Mouse (Mus musculus): Measurements from ENCODE around the gene Col6a2.

The Col6a2 gene

DNA sequence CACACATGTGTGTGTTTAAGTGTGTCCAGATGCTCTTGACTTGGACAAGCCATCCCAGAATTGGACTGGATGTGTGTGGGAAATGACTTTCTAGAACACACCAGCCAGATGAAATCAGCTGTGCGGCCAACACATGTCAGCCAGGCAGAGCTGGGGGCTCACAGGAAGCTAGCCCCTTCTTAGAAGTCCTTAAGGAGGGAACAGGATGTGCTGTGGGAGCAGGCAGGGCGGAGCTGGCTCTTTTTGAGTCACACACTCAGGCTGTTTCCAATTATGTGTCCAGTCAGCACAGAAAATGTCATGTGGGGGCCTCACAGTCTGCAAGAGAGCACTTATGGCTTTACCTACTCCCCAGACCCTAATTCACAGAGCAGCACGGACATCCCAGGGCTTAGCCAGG lies 12.6 kb upstream of the Col6a2 start:
- in situ Hi-C loops (cut with MboI): no loop called here

DNA sequence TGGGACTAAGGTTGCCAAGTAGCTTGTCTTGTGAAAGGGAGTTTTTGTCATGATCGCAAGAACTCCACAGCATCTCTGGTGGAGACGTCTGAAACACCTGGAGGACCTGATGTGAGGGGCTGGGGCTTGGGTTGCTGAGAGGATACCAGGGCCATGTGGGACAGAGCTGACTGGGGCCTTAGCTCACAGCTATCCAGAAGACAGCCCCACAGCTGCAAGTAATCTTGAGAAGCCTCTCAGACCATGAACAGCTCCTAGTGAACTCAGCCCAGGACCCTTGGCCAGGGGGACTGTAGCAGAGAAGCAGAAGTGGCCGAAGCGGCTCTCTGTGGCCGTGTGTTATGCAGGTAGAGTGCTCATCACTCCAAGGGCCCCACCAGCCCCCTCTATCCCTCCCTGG lies 11.2 kb upstream of the Col6a2 start:
- in situ Hi-C loops (cut with MboI): no loop called here

DNA sequence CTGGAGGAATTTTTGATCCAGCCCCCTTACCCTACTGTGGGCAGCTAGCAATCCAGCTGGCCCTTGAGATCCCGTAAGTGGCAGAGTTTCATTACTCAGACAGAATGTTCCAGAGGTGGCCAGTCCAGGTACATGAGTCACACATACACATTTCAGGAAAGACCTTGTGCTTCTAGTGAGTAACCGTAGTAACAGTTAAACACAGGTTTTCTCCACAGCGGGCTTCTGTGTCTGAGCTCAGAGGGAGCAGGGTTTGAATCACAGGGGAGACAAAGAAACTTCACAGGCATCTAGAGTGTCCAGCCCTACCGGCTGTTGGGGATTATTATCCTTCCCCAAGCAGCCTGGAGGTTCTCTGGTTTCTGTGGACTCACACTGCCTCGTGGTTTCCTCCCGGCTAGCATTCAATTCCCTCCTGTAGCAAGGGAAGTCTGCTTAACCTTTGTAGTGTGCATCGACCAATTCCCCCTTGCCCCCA lies 10.7 kb upstream of the Col6a2 start:
- in situ Hi-C loops (cut with MboI): no loop called here

DNA sequence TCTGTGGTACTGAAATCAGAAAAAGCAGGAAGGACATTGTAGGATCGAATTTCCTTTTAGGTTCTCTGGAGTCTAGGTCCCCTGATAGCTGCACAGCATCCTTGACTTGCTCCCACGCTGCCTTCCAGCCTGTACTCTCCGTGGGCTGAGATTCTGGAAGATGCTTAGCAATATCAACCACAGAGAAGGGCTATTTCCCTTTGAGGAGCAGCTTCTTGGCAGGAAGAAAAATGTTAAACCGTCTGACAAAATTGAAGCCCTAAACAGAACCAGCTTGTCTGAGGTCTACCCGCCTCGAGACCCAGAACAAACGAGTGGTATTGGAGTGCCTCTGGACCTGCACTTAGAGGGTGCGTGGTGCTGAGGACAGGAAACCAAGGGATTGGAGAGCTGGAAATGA lies 9.2 kb upstream of the Col6a2 start:
- in situ Hi-C loops (cut with MboI): no loop called here

DNA sequence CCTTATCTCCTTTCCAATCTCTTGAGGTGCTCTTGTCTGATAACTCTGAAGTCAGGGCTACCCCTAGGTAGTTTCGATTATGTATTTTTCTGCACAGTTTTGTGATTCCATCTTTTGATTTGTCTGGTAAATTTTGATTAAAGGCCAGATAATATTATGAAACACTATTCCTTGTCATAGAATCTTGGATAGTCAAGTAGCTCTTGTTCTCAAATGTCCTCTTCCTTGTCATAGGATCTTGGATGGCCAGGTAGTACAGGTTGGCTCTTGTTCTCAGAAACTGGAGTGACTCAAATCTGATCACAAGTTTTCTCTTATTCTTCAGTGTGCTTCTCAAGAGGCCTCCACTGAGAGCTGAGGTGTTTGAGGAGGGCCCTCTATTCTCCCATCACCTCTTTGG lies 7.2 kb upstream of the Col6a2 start:
- in situ Hi-C loops (cut with MboI): no loop called here

DNA sequence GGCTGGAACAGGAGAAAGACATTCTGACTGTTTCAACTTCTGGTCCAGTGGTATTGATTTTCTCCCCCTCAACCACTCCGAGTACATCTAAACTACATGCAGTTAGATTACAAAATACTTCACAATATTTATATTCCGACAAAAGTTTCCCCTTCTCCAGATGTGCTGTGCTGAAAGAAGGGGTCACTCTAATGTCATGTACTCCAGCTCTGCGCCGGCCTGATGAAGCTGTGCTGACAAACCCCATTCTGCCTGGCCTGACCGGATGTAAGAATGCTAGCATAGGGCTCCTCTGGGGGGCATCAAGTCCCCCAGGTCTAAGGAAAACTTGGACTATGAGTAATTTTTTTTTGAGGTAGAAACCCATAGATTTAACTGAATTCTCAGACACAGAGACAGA lies 4.3 kb upstream of the Col6a2 start:
- in situ Hi-C loops (cut with MboI): no loop called here

DNA sequence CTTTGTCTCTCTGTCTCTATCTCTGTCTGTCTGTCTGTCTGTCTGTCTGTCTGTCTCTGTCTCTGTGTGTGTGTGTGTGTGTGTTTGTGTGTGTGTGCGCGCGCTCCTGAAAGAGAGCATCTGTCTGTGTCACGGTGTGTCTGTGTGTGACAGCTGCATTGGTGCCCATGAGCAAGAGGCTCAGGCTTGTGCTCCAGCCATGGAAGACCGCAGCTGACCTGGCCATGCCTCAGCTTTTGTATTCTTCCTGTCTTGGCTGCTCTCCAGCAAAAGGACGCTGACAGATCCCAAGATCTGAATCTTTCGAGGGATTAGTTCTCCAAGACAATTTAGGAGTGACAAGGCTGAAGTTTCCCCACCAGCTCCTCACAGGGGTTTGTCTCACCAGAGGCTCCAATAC lies 1.5 kb upstream of the Col6a2 start:
- in situ Hi-C loops (cut with MboI): no loop called here

DNA sequence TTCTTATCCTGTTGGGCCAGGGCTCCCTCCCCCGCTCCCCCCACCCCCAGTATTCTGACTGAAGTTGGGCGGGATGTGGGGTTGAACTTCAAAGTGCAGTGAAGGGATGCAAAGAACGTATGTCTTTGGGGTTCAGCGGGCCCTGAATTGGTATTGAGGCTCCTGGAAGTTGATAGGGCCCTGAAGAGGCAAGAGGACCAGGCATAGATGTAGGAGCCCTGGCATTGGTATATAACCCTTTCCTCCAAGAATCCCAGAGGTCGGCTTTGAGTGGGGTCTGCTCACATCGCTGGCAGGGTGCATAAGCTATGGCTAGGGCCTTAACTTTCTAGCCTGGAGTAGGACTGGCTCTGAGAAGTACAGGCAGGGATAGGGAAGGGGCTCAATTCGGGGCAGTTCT lies 304 bp upstream of the Col6a2 start:
- in situ Hi-C loops (cut with MboI): no loop called here

DNA sequence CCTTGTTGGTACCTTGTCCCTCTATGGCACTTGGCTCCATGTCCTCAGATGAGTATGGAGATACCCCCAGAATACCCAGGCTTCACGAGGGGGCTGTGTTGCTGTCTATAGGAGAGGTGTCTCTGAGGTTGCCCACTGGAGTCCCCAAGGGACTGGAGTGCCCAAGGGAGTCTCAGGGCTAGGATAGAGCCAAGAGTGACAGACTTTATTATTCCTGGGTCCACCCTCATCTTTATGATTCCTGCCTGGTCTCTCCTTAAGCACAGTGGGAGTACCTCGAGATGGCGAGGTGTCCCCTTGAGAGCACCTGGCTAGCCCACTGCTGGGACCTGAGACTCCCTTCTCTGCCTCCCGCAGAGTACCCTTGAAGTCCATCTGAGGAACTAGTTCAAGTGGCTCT lies 1.0 kb downstream of the Col6a2 start:
- in situ Hi-C loops (cut with MboI): no loop called here

DNA sequence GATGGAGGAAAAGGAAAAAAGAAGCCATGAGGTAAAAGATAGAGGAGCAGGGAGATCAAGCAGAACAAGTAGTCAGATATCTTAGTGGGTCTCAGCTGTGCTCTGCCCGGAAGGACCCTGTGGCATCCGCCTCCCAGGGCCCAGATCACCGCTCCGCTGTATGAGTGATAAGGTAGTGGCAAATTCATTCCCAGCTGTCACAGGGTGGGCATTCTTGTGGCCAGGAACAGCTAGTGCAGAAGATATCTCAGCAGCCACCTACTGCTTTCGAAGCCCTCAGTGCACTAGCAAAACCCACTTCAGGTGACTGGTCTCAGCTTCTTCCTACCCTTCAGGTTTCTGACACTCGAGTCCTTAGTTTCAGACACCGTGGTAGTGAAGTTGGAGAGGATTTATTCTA lies 11.0 kb downstream of the Col6a2 start:
- in situ Hi-C loops (cut with MboI): no loop called here

DNA sequence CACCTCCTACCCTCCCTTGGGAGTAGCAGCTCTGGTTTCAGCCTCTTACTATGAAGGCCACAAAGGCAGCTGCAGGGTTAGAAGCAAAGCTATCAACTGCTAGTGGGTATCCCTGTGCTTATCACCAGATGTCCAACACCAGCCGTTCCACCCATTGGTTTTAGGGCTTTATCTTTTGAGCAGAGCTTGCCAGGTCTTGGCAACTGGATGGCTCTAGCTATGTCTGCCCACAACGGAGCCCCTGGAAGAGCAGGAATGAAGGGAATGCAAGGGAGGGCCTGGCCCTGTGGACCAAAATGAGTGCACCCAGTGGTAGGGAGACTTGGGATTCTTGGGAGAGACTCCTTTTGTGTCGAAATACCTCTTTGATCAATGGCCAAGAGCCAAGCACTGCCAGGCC lies 20.7 kb downstream of the Col6a2 start:
- in situ Hi-C loops (cut with MboI): no loop called here

DNA sequence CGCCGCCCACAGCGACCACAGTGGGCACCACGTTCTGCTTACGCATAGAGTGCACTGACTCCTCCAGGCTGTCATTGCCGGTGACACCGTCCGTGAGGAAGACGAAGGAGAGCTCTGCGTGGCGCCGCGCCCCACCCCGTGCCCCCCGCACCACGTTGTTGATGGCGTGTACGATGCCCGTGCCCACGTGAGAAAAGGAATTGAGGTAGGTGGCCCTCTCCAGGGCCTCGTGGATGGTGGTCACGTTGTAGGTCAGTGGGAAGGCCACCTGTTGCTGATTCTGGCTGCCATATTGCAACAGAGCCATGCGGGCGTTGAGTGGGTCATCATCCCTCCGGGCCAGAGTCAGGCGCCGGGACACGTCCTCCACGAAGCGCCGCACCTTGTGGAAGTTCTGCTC lies 27.1 kb downstream of the Col6a2 start:
- in situ Hi-C loops (cut with MboI): no loop called here

DNA sequence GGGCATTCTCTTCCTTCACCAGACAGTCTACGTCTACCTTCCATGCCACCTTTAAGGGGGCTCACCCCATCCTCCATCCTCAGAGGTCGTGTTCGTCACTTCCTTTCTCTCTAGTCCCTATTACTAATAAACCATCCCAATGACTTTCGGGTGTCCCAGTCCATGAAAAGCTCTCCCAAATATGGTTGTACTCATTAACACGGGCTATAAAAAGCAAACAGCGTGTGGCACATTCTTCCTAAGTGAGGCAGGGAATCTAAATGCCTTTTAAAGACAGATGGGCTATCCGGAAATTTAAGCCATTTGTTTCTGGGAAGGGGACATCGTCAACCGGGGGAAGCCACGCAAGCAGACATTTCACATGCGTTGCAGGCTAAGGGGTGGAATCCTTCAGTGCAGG lies 33.2 kb downstream of the Col6a2 start:
- in situ Hi-C loops (cut with MboI): no loop called here

DNA sequence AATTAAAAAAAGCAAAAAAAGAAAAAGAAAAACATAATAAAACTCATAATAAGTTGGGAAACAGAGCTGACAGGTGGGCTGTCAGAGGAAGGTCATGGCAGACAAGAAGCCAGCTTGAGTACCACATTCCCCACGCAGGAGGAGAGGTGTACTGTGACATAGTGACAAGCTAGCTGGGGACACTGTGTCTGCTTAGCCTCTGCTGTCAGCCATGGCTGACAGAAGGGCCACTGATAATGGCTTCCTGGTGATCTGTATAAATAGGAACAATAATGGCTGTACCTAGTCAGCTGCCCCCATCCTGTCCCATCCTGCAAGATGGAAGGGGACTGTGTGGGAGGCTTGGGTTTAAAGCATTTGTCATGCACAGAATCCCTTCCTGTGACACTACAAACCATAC lies 37.2 kb downstream of the Col6a2 start:
- in situ Hi-C loops (cut with MboI): no loop called here

DNA sequence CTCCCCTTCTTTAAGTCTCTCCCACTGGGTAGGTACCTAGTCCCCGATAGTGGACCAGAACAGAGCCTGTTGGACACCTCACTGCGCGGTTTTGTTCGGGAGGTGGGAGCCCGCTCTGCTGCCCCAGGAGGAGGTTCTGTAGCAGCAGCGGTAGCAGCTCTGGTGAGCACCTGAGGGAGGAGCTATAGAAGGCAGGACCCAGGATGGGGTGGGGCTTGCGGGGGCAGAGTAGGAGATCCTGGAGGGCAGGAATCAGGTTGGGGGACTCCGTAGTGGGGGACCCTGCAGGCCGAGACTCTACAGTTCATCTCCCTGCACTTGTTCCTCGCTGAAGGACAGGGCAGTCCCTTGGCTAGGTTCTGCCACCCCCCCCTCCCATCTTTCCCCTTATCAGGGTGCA lies 39.3 kb downstream of the Col6a2 start:
- in situ Hi-C loops (cut with MboI): no loop called here

DNA sequence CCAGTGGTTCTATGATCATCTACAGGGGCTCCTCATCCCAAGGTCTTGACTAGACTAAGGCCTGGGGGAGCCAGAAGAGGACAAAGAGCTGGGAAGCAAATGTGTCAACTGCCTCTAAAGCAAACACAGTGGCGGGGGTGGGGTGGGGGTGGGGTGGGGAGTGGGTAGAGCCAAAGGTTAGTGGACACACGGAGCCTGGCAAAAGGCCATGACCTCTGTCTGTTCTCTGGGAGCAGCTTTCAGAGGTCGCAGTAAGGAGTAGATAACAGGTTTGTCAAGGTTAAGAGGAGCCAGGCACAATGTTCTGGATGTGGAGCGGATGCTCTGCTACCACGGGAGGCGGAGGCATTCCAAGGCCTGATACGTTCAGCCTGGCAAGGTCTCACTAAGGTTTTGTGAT lies 46.5 kb downstream of the Col6a2 start:
- in situ Hi-C loops (cut with MboI): no loop called here

DNA sequence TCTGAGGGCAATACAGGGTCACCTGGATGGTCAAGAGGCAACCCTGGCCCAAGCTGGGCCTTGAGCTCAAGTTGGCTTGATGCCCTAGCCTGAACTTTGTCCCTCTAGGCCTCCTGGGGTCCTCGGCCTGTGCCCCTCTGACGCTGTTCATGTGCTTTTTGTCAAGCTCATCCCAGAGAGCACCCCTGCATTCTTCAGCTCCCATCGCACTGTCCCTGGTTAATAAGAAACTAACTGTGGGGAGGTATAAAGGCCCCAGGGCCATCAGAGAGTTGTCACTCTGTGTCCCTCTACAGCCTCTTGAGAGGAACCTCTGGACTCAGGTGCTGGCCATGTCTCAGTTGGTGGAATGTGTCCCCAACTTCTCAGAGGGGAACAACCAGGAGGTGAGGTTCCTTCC lies 48.1 kb downstream of the Col6a2 start, which contains the start of gene Ftcd:
TSS of gene Ftcd (plus strand) at position 275 of the 400 bp plus-strand sequence.
- in situ Hi-C loops (cut with MboI): no loop called here

DNA sequence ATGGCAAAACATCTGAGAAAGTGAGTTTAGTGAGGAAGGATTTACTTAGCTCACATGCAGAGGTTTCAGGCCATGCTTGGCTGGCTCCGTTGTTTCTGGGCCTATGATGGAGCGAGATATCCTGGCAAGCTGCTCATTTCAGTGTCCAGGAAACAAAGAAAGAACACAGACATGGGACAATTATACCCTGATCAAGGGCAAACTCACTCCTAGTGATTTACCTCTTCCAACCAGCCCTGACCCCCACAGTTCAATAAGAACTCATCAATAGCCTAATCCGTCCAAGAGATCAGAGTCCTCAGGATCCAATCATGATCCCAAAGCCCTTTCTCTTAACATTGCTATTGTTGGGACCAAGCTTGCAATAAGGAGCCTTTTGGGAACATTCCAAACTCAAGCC lies 51.3 kb downstream of the Col6a2 start:
- in situ Hi-C loops (cut with MboI): no loop called here

DNA sequence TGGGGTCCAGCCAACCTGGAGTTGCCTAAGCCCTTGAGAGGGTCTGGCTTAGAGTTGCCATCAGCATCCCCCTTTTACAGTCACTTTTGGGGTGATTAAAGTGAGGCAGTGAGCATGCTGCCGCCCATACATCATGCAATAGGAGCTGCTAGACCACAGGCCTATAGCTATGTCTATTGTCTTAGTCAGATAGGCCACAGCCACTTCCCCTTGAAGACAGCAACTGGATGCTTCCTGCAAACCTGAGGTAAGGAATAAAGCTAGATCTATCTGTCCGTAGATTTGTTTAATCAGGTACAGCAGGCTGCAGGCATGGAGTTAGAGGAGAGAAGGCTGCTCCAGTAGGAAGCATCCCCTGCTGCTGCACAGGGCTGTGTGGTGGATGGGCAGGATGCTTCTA lies 52.4 kb downstream of the Col6a2 start:
- in situ Hi-C loops (cut with MboI): no loop called here

DNA sequence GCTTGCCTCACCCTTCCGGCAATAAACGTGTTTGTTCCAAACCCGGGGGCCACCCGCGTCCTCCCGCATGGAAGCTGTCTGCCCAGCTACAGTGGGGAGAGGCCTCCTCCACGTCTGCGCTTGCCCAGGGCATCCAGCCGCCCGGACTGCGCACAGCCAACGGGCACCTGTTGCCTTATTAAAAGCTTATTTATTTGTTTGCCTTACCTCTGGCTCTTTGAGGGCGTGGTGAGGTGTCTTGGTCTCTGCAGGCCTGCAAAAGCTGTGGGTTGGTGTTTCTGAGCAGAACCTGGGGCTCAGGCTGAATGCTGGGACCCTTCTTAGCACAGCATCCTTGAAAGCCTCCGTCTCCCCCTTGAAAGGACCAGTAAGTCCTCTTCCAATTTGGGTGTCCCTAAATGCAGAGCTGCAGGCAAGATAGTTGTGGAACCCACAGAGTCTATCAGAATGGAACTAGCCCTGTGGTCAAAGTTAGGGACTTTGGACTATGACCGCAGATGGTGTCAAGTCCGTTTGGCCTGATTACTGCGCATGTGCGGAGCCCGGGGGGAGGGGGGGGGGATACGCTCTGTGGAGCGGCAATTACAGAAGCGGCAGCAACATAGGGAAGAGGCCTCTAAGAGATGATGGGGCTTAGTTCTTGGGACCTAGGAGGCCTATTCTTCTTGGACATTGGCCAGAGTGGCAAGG lies 53.3 kb downstream of the Col6a2 start:
- in situ Hi-C loops (cut with MboI): no loop called here

DNA sequence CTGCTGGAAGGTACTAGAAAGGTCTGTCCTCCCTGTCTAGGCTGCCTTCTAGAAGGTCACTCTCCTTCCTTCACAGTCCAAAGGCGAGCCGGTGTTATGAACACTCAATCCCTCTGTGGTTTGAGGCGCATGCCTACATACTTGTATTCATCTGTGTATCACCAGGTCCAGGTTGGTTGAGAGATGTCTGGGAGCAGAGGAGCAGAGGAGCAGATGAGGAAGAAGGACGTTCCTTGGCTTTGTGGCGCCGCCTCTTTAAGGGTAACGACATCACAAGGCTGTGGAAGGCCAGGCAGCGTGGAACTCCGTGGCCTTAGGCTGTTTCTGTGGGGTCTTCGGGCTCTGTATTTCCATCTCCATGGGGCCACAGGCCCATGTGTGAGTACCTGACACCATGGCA lies 61.5 kb downstream of the Col6a2 start, which contains the start of gene Spatc1l:
TSS of gene Spatc1l (plus strand) at position 301 of the 400 bp plus-strand sequence.
- in situ Hi-C loops (cut with MboI): no loop called here

DNA sequence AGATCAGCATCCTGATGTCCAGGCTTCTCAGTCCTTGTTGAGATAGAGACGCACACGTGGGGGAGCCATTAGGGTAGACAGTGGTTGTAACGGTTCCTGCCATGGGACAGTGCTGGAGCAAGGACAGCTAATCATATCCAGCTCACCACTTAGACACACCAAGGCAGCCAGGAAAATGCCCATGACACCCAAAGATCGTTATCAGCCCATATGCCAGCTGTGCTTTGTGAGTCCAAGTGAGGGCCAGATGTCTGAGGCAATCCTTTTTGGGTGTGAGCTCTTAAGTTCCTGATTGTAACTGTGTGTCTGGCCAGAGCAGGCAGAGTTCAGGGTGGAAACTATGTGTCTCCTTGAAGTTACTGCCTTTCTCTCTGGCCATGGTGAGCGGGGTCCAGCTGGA lies 69.4 kb downstream of the Col6a2 start:
- in situ Hi-C loops (cut with MboI): no loop called here

DNA sequence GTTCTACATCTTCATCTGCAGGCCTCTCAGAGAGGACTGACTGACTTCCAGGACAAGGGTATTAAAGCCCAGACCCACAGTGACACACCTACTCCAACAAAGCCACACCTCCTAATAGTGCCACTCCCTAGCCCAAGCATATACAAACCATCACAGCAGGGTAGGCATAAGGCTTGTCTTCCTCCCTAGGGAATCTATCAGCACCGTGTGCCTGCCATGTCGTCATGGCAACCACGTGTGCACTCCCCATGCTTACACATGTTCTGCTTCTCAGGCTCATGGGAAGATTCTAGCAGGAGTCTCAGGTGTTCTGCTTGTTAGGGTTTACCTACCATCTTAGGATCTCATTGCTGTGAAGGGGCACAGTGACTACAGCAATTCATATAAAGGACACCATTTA lies 71.9 kb downstream of the Col6a2 start:
- in situ Hi-C loops (cut with MboI): no loop called here

DNA sequence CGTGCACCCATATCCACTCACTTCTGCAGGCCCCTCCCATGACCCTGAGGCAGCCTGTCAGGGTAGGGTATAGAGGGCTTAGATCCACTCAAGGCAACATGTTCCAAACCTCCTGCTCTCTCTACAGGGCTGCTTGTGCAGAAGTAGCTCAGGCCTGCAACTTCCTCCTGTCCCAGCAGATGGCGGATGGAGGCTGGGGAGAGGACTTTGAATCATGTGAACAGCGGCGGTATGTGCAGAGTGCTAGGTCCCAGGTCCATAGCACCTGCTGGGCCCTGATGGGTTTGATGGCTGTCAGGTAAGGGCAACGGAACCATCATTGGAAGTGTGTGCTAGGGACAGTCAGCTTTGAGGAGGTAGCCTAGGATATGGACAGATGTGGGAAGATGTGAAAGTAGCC lies 73.0 kb downstream of the Col6a2 start:
- in situ Hi-C loops (cut with MboI): no loop called here

All from mature B cell (primary cell).